Mouse (Mus musculus) sigmoid colon, adult 10 weeks (tissue): ENCODE results near the gene Rab5c. TPM values are rescaled to one million over a fixed set of nuclear protein-coding genes. Genes with fewer than 3 reads are reported as not detected.

Source experiments
- polyA plus RNA-seq: library from polyadenylated mRNA; stranded (reverse); fragments of 350-450 nt; fragmentation: Illumina TruSeq; extraction: RNeasy Lipid Tissue Mini Kit (QIAGEN cat#74804); gene quantifications from one replicate; pipeline ENCODE4 v1.2.3, GENCODE M21; 2014; ENCODE audit warnings: low read depth, low replicate concordance

Rab5c gene
- polyA plus RNA-seq: 39.2 TPM

GRCm38 (mm10) chr11:100738066-100738604 is at the start of gene Rab5c:
Gene Rab5c (minus strand): TSS chr11:100738215.

GRCm38 (mm10) chr11:100770646-100771408 is 32.8 kb upstream of the Rab5c start, which contains the start of gene Ghdc:
Gene Ghdc (minus strand): TSS chr11:100770957.

GRCm38 (mm10) chr11:100762831-100763230 is 24.8 kb upstream of the Rab5c start, which contains the start of gene Hcrt:
Gene Hcrt (minus strand): TSS chr11:100762931.

GRCm38 (mm10) chr11:100759611-100760233 is 21.7 kb upstream of the Rab5c start, which contains the start of gene Kcnh4:
Gene Kcnh4 (minus strand): TSS chr11:100759942.

GRCm38 (mm10) chr11:100713735-100714533 is 24.1 kb downstream of the Rab5c start, which contains the start of gene Hspb9:
Gene Hspb9 (plus strand): TSS chr11:100713850.

GRCm38 (mm10) chr11:100711783-100712615 is 26.0 kb downstream of the Rab5c start, which contains the start of gene Kat2a:
Gene Kat2a (minus strand): TSS chr11:100712465.

GRCm38 (mm10) chr11:100703851-100704531 is 34.0 kb downstream of the Rab5c start, which contains the start of gene Dhx58:
Gene Dhx58 (minus strand): TSS chr11:100704271.

GRCm38 (mm10) chr11:100692164-100692616 is 45.8 kb downstream of the Rab5c start, which contains the start of gene Zfp385c:
Gene Zfp385c (minus strand): TSS chr11:100692455.

Other genes with a start within 250 kb of the Rab5c start
- 137 TPM for gene Acly, start 210.2 kb downstream of the Rab5c start, polyA plus RNA-seq
- 0.41 TPM for gene Ttc25, start 192.6 kb downstream of the Rab5c start, polyA plus RNA-seq
- gene Cnp, start 163.3 kb downstream of the Rab5c start, polyA plus RNA-seq: 7.9 TPM
- 7.5 TPM for gene Nkiras2, start 119.0 kb downstream of the Rab5c start, polyA plus RNA-seq
- gene Dnajc7, start 118.0 kb downstream of the Rab5c start, polyA plus RNA-seq: 227 TPM
- not detected for gene Zfp385c, start 45.8 kb downstream of the Rab5c start, polyA plus RNA-seq
- 4.0 TPM for gene Dhx58, start 33.9 kb downstream of the Rab5c start, polyA plus RNA-seq
- gene Kat2a, start 25.8 kb downstream of the Rab5c start, polyA plus RNA-seq: 1.7 TPM
- not detected for gene Hspb9, start 24.4 kb downstream of the Rab5c start, polyA plus RNA-seq
- gene Kcnh4, start 21.7 kb upstream of the Rab5c start, polyA plus RNA-seq: not detected
- gene Hcrt, start 24.7 kb upstream of the Rab5c start, polyA plus RNA-seq: not detected
- gene Ghdc, start 32.7 kb upstream of the Rab5c start, polyA plus RNA-seq: 1.7 TPM
- gene Stat5b, start 112.5 kb upstream of the Rab5c start, polyA plus RNA-seq: 4.0 TPM
- 1.9 TPM for gene Stat5a, start 121.1 kb upstream of the Rab5c start, polyA plus RNA-seq
- gene Stat3, start 201.3 kb upstream of the Rab5c start, polyA plus RNA-seq: 28.1 TPM
- 61.3 TPM for gene Cavin1, start 232.7 kb upstream of the Rab5c start, polyA plus RNA-seq